Mouse (Mus musculus) cerebellum, adult 2 months (tissue): Measurements from ENCODE around the gene Atg2a. TPM values are rescaled to one million over a fixed set of nuclear protein-coding genes. Genes with fewer than 3 reads are reported as not detected.

ENCODE experiments used
- polyA plus RNA-seq: library from polyadenylated mRNA; depleted of rRNA; stranded (reverse); fragments of >200 nt; gene quantifications from 2 replicates; pipeline ENCODE4 v1.2.3, GENCODE M21; 2012; rRNA removed

The Atg2a gene
- polyA plus RNA-seq, 1 experiment = 40.8 TPM

Other genes with a start within 250 kb of the Atg2a start
- 27.0 and 27.3 TPM in 2 replicates for gene Capn1, start 225.8 kb upstream of the Atg2a start, polyA plus RNA-seq
- gene Syvn1, start 195.1 kb upstream of the Atg2a start, polyA plus RNA-seq = 34.5 and 34.8 TPM in 2 replicates
- gene Mrpl49, start 183.9 kb upstream of the Atg2a start, polyA plus RNA-seq = 48.7 and 51.5 TPM in 2 replicates
- 792 and 828 TPM in 2 replicates for gene Fau, start 183.8 kb upstream of the Atg2a start, polyA plus RNA-seq
- gene Znhit2, start 180.5 kb upstream of the Atg2a start, polyA plus RNA-seq = 50.8 and 51.5 TPM in 2 replicates
- gene Tm7sf2, start 173.3 kb upstream of the Atg2a start, polyA plus RNA-seq = 50.8 and 51.6 TPM in 2 replicates
- 95.6 and 108 TPM in 2 replicates for gene Vps51, start 164.4 kb upstream of the Atg2a start, polyA plus RNA-seq
- gene Tmem262, start 161.6 kb upstream of the Atg2a start, polyA plus RNA-seq = 0.59 TPM in 1 of 2 replicates, not detected in the other
- gene Gm28374, start 159.4 kb upstream of the Atg2a start, polyA plus RNA-seq = 0.78 and 1.3 TPM in 2 replicates
- 79.2 and 84.9 TPM in 2 replicates for gene Zfpl1, start 156.7 kb upstream of the Atg2a start, polyA plus RNA-seq
- 0.14 and 0.20 TPM in 2 replicates for gene Cdca5, start 156.7 kb upstream of the Atg2a start, polyA plus RNA-seq
- not detected in 2 replicates for gene AC131692.1, start 147.2 kb upstream of the Atg2a start, polyA plus RNA-seq
- 0.05 and 0.24 TPM in 2 replicates for gene Naaladl1, start 135.9 kb upstream of the Atg2a start, polyA plus RNA-seq
- 33.8 and 35.9 TPM in 2 replicates for gene Sac3d1, start 123.0 kb upstream of the Atg2a start, polyA plus RNA-seq
- 66.7 and 67.9 TPM in 2 replicates for gene Snx15, start 113.4 kb upstream of the Atg2a start, polyA plus RNA-seq
- 0.29 and 0.54 TPM in 2 replicates for gene Batf2, start 100.7 kb upstream of the Atg2a start, polyA plus RNA-seq
- gene Arl2, start 100.1 kb upstream of the Atg2a start, polyA plus RNA-seq = 174 and 188 TPM in 2 replicates
- 0.08 TPM in 2 replicates for gene Majin, start 57.3 kb upstream of the Atg2a start, polyA plus RNA-seq
- 0.21 TPM in 1 of 2 replicates, not detected in the other for gene Gpha2, start 15.3 kb upstream of the Atg2a start, polyA plus RNA-seq
- 243 and 258 TPM in 2 replicates for gene Ppp2r5b, start 5.8 kb upstream of the Atg2a start, polyA plus RNA-seq
- 168 and 220 TPM in 2 replicates for gene Ehd1, start 35.1 kb downstream of the Atg2a start, polyA plus RNA-seq
- 33.1 and 36.5 TPM in 2 replicates for gene Cdc42bpg, start 64.8 kb downstream of the Atg2a start, polyA plus RNA-seq
- 84.1 and 85.5 TPM in 2 replicates for gene Men1, start 93.3 kb downstream of the Atg2a start, polyA plus RNA-seq
- gene Map4k2, start 99.5 kb downstream of the Atg2a start, polyA plus RNA-seq = 317 and 326 TPM in 2 replicates
- 175 and 196 TPM in 2 replicates for gene Sf1, start 122.0 kb downstream of the Atg2a start, polyA plus RNA-seq
- 90.1 and 101 TPM in 2 replicates for gene Pygm, start 142.7 kb downstream of the Atg2a start, polyA plus RNA-seq
- gene Rasgrp2, start 157.7 kb downstream of the Atg2a start, polyA plus RNA-seq = 78.5 and 90.1 TPM in 2 replicates
- 420 and 504 TPM in 2 replicates for gene Nrxn2, start 177.1 kb downstream of the Atg2a start, polyA plus RNA-seq